Mouse (Mus musculus) ovary, postnatal 10 days (tissue): ENCODE measurements around the gene Sod2.
"Not testable (repeated sequence)": the region's sequence is repeated elsewhere in the genome, so short reads cannot be mapped to it uniquely, and the experiment has no call there.

ENCODE experiments used
- DNase-seq: peaks from one replicate; pipeline ENCODE4 v3.0.0; 2022; ENCODE audit warnings: low spot score

The Sod2 gene

GRCm38 (mm10) chr17:13009887-13010286 is 3.2 kb downstream of the Sod2 start:
- no peak for DNase-seq

DNA sequence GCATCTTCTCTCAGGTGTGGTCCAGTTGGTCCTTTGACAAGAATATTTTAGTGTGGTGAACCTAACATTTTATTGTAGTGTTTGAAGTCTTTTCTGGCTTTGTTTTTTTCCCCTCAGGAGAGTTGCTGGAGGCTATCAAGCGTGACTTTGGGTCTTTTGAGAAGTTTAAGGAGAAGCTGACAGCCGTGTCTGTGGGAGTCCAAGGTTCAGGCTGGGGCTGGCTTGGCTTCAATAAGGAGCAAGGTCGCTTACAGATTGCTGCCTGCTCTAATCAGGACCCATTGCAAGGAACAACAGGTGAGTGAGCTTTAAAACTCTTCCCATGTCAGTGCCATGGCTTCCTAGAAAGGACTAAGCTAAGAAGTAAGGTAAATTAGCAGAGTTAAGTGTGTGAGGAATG is 6.7 kb downstream of the Sod2 start:
- no peak for DNase-seq

DNA sequence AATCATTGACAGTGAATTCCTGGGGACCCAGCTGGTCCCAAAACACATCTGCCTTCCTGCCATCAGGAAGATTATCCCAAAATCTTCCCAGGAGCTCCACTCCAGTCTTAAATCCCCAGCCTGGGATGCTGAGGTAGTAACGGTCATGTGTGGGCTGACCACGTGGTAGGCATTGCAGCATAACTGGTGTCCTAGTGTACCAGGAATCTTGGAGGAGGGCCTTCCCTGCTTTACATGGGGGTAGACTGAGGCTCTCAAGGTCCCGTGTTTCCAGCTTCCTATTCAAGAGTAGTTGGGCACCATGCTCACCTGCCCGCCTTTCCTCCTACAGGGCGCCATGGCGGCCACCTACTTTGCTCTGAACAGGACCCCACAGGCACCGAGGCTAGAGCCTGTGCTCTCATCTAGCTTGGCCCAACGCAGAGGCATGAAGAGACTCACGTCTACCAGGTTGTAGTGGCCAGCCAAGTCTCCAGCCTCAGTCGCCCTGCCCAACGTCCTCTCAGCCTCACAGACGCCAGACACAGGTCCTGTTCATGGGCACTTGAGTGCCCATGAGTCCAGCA is 30.1 kb downstream of the Sod2 start:
- not testable (repeated sequence) for DNase-seq

GRCm38 (mm10) chr17:13043846-13044673 is 37.4 kb downstream of the Sod2 start:
- DNase-seq = peak; percentile 3

- not testable (repeated sequence) for DNase-seq
Measured at GRCm38 (mm10) chr17:13052124-13052813, 45.6 kb downstream of the Sod2 start, which contains the start of gene Gpr31b. TSS of gene Gpr31b (minus strand) at chr17:13052296.

DNA sequence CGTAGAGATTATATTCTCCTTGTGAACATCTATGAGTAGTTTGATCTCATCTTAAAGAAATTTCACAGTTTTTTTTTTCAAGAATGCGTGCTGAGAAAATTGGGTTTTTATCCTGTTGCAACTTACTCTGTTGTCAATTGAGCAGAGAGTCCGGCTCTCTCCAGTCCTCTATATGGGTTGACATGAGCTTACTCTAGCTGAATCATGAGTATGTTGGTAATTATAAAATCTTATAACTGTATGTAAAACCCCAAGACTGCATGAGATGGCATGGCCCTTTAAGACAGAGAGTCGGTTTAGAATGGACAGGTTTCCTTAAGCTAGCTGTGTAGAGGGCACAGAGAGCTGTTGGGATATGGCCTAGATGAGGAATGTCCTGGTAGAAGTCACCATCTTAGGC is 54.2 kb downstream of the Sod2 start, which contains the start of gene Tcp10b:
Gene Tcp10b (plus strand): TSS at position 301 of the 400 bp plus-strand sequence.
- not testable (repeated sequence) for DNase-seq

DNA sequence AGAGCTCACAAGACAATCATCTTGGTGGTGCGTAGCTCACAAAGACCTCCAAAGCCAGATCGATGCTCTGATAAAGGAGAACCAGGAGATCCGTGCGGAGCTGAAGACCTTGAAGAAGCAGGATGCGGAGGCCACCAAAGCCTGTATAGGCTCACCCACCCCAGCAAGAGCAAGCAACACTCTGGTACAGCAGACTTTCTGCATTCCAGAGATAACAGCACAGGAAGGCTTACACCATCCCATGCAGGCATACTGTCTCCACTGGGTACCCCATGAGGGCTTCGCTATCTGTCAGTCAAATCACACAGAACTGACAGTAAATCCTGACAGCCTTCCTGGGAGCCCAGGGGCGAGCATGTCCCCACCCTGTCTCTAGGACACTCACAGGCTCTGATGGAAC is 56.2 kb downstream of the Sod2 start:
- not testable (repeated sequence) for DNase-seq

- DNase-seq = not testable (repeated sequence)
Measured at GRCm38 (mm10) chr17:13067864-13068385, 61.3 kb downstream of the Sod2 start.

DNA sequence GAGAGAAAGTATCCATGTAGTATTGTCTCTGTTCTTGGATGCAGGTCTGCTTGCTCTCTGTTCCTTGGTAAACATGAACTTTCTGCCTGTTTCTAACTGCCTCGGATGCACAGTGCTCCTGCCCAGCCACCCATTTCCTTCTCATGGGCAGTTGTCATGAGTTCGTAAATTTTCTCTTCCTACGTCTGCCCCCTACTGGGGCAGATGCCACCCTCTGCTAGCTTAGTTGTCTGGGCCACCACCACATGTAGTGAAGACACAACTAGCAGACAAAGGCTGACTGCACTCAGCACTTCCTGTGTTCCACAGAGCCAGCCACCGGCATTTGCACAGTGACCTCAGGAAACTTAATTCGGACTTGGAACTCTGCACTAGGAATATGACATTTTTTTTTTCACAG is 62.6 kb downstream of the Sod2 start:
- not testable (repeated sequence) for DNase-seq
